Mouse (Mus musculus) liver, embryonic 14.5 days (tissue): ENCODE measurements around the gene Dmrta1.

ENCODE experiments used
- CTCF ChIP-seq: IDR thresholded peaks from 2 replicates; pipeline ENCODE4 v1.5.1; 2016; ENCODE audit warnings: antibody characterized with exemption, low read depth, control low read depth
- EP300 ChIP-seq: IDR thresholded peaks from 2 replicates; pipeline ENCODE4 v1.6.1; 2016; ENCODE audit warnings: antibody characterized with exemption, low read depth

DNA sequence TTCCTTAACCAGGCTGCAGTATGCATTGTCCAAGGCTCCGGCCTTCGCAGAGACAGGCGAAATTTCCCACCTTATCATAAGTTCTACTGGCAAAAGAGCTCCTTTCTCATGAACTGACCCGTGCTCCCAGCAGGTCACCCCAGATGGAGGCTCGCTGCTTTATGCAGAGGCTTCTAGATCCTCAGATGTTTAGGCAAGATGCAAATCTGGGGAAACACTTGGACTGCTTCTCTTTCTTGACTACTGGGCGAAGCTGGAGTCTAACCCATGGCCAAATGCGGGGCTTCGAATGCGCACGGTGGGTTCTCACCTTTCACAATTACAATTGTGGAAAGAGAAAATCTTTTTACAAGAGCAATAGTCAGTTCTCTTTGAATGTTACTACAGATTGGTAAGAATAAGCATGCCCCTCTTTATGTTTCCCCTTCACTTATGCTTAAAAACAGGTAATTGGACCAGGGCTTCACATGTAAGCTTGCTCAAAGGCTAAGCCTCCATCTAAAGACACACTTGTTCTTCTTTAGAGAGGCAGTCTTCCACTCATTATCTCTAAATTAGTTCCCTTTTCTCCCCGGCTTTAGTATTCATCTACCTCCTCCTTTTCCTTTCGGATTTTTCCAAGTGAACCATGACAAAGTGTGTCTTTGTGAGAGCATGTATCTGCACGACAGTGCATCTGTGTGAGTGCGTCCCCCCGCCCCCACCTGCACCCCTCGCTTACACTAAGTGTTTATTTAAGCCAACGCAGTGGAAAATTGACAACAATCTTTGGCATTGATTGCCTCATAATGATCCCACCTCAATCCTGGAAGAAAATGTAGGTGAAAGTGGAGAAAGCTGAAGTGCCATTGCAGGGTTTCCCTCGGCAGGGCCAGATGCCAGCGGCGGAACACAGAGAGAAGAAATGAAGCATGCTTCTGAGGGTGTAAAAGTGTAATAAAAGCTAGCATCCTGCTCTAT, 28.6 kb upstream of the Dmrta1 start:
- TF ChIP-seq CTCF: no peak
- no peak for TF ChIP-seq EP300
